Mouse (Mus musculus) hindbrain, embryonic 16.5 days (tissue): ENCODE data around the gene Fam83d. TPM values are rescaled to one million over a fixed set of nuclear protein-coding genes. Genes with fewer than 3 reads are reported as not detected.

Experiments
- ATAC-seq: fragments of 200-750 bp; cut with Nextera tagmentation; 2 replicates; pipeline ENCODE4 v1.8.0; 2017; ENCODE audit warnings: moderate TSS enrichment, moderate library complexity
- H3K27ac ChIP-seq: fragments of 300-500 bp; sonication (generic); 2 replicates; pipeline ENCODE4 v1.5.1; 2014; ENCODE audit warnings: low read depth, mild to moderate bottlenecking, control low read depth, low read length, moderate library complexity
- H3K27me3 ChIP-seq: fragments of 300-500 bp; sonication (generic); replicated peaks from 2 replicates; pipeline ENCODE4 v1.6.1; 2014; ENCODE audit warnings: low read length; ENCODE audit not compliant: control insufficient read depth, insufficient read depth
- H3K36me3 ChIP-seq: fragments of 300-500 bp; sonication (generic); 2 replicates; pipeline ENCODE4 v1.6.1; 2014; ENCODE audit warnings: mild to moderate bottlenecking, low read length, moderate library complexity, mixed read lengths; ENCODE audit not compliant: control insufficient read depth, insufficient read depth
- H3K4me1 ChIP-seq: fragments of 300-500 bp; sonication (generic); 2 replicates; pipeline ENCODE4 v1.6.1; 2014; ENCODE audit warnings: low read depth, low read length; ENCODE audit not compliant: control insufficient read depth, insufficient read depth
- H3K4me2 ChIP-seq: fragments of 300-500 bp; sonication (generic); 2 replicates; pipeline ENCODE4 v1.6.1; 2014; ENCODE audit warnings: mild to moderate bottlenecking, low read length, control low read depth, moderate library complexity
- H3K4me3 ChIP-seq: fragments of 300-500 bp; sonication (generic); 2 replicates; pipeline ENCODE4 v1.5.1; 2014; ENCODE audit warnings: mild to moderate bottlenecking, low read length, control low read depth, moderate library complexity
- H3K9ac ChIP-seq: fragments of 300-500 bp; sonication (generic); 2 replicates; pipeline ENCODE4 v1.6.1; 2014; ENCODE audit warnings: low read depth, mild to moderate bottlenecking, control low read depth, low read length, moderate library complexity
- H3K9me3 ChIP-seq: fragments of 300-500 bp; sonication (generic); 2 replicates; pipeline ENCODE4 v1.6.1; 2014; ENCODE audit warnings: mild to moderate bottlenecking, low read length, moderate library complexity; ENCODE audit not compliant: control insufficient read depth
- WGBS: fragments of 180-500 bp; shearing (Covaris S2); extraction: QIAGEN DNeasy Blood & Tissue Kit; methylation state at CpG from one replicate; pipeline ENCODE4 v1.1.7; 2014; 5-methylcytosine and 5-hydroxymethylcytosine counted together
- polyA plus RNA-seq: library from polyadenylated mRNA; unstranded; fragments of >200 nt; fragmentation: Nextera tagmentation; extraction: Ambion mirVana; gene quantifications from 2 replicates; pipeline ENCODE4 v1.2.1, GENCODE M21; 2015

Gene Fam83d
- polyA plus RNA-seq, 1 experiment from 2014 or later = 7.9 TPM

DNA sequence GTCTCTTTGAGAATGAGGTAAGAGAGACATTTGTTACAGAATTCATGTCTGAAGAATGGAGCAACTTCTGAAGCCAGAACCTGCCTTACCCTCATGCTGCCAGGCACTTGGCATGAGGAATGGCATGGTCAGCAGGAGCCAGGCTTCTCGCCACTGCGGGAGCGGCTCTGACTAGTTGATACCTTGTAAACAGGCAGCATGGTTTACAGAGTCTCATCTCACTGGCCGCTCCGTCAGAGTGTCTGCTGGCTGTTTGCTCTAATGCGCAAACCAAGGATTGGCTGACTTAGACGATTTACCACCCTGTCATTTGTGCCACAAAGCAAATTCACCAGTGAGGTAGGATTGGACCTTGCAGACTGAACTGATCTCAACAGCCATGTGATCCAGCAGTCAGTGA lies 13.2 kb downstream of the Fam83d start:
- WGBS = 95% methylated on average over 7 of the region's 7 CpGs
- Histone ChIP-seq H3K36me3 (no peaks in the 10 kb centered on the region), H3K9ac (no peak overlapping the region), H3K27me3 (no peaks in the 10 kb centered on the region), H3K4me2 (no peak overlapping the region), H3K4me1 (peaks cover 11% of the 10 kb centered on the region), H3K27ac (no peak overlapping the region), H3K9me3 (no peaks in the 10 kb centered on the region), H3K4me3 (no peak overlapping the region)
- ATAC-seq = no peak

DNA sequence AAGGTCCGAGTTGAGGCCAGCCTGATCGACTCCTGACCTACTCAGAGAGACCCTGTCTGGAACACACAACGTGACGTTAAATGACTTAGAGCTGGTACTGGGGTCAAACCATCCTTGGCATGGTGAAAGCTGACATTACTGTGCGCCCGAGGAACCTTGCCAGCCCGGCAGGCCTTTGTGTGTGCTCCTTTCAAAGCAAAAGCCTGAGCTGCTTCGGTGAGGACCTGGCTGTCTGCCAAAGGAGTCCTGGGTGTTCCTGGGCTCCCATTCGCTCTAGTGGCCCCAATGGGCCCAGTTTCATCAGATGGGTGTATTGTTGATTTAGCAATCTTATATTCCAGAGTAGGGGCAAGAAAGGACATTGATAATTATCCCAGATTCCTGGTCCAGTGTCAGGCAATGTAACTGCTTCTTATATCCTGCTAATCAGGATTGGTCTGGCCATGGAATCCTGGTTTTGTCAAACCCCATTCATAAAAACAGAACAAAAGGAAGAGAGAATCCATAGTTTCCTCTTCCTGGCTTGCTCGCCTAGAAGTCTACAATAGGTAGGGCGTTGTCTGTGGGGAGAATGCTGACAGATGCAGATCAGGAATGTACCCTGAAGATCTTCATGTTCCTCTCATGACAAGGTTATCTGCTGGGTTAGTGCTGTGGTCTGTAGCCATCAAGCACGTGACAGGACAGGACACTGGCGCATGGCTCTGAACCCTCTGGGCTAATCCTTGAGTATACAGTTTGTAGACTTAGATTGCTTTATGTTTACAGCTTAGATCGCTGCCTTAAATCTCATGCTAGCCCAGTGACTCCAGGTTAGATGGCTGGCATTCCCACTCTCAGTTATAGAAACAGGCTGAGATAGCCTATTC lies 19.3 kb downstream of the Fam83d start:
- H3K27me3 ChIP-seq = no peaks in the 10 kb centered on the region
- H3K4me2 ChIP-seq = no peak overlapping the region
- 74% methylated on average over 14 of the region's 14 CpGs for WGBS
- no peak overlapping the region for H3K4me3 ChIP-seq
- no peaks in the 10 kb centered on the region for H3K9me3 ChIP-seq
- H3K4me1 ChIP-seq = no peaks in the 10 kb centered on the region
- H3K36me3 ChIP-seq = no peaks in the 10 kb centered on the region
- H3K27ac ChIP-seq = no peak overlapping the region
- H3K9ac ChIP-seq = no peak overlapping the region
- no peak for ATAC-seq

DNA sequence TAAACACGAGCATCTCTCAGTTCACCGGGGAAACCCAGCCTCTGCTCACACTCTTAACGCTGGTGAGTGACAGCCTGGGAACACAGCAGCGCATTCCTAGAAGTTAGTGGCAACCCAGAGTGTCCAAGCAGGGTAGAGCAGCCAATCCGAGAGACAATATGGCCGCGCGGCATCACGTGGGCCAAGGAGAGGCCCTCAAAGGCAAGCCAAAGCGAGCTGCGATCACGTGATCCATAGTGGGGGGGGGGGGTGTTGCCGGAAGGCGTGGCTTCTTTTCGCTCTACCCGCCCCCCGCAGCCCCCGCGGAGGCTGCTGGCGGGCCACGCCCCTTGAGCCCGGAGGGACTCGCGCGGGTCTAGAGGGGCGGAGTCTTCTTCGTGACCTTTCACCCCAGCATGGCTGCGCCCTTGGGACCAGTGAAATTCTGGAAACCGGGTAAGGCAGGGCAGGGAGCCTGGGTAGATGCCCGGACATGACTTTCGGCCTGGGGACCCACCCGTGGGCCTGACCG lies 26.7 kb downstream of the Fam83d start, which contains the start of gene Dhx35:
Gene Dhx35 (plus strand): TSS at position 314 of the 511 bp plus-strand sequence.
- H3K9ac ChIP-seq = peak within 1 kb of the TSS; percentile 86
- ATAC-seq = peak; percentile 99
- WGBS = under 1% methylated on average over 29 of the region's 33 CpGs

DNA sequence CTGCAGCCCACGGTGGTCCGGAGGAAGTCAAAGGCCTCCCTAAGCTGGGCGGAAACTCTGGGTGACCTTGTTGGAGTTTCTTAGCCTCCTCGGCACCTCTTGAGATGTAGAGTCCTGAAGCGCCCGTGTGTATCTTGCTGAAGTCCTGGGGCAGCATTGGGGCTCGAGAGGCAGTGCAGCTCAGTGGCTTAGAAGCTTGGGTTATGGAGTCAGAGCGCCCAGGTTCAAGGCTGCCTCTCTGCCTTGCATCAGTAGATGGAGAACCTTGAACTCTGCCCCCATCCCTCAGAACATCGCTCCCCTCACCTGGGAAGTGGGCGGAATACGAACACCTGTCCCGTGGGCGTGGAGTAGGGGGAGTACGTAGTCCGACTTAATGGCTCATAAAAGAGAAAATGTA lies 27.1 kb downstream of the Fam83d start:
- Histone ChIP-seq H3K9me3 (no peaks in the 10 kb centered on the region), H3K4me3 (peak overlapping the region; percentile 87), H3K27ac (peak overlapping the region; percentile 77), H3K4me2 (peak overlapping the region; percentile 83), H3K36me3 (no peaks in the 10 kb centered on the region), H3K27me3 (no peaks in the 10 kb centered on the region), H3K4me1 (peaks cover 9% of the 10 kb centered on the region), H3K9ac (peak overlapping the region; percentile 86)
- WGBS = 9% methylated on average over 15 of the region's 15 CpGs
- ATAC-seq = no peak; the same call in 1 of the 2 replicates

More for the DNA sequence above, 26.7 kb downstream of the Fam83d start, which contains the start of gene Dhx35:
- Histone ChIP-seq H3K9me3 (no peaks in the 10 kb centered on the region), H3K36me3 (no peaks in the 10 kb centered on the region), H3K4me2 (peak within 1 kb of the TSS; percentile 83), H3K27me3 (no peaks in the 10 kb centered on the region), H3K4me3 (peak within 1 kb of the TSS; percentile 87), H3K4me1 (peaks cover 9% of the 10 kb centered on the region), H3K27ac (peak within 1 kb of the TSS; percentile 84)

GRCm38 (mm10) chr2:158795875-158796274 lies 28.0 kb downstream of the Fam83d start:
- Histone ChIP-seq H3K27me3 (no peaks in the 10 kb centered on the region), H3K27ac (no peak overlapping the region), H3K4me1 (peaks cover 9% of the 10 kb centered on the region), H3K4me2 (no peak overlapping the region), H3K4me3 (no peak overlapping the region), H3K9me3 (no peaks in the 10 kb centered on the region), H3K36me3 (no peaks in the 10 kb centered on the region; the same call in 1 of the 2 replicates), H3K9ac (no peak overlapping the region)
- ATAC-seq = no peak
- WGBS = 87% methylated on average over 2 of the region's 2 CpGs

GRCm38 (mm10) chr2:158799328-158799727 lies 31.4 kb downstream of the Fam83d start:
- Histone ChIP-seq H3K4me2 (no peak overlapping the region), H3K9me3 (no peaks in the 10 kb centered on the region), H3K9ac (no peak overlapping the region), H3K4me3 (no peak overlapping the region), H3K27me3 (no peaks in the 10 kb centered on the region), H3K36me3 (peaks cover 3% of the 10 kb centered on the region; the same call in 1 of the 2 replicates), H3K27ac (no peak overlapping the region), H3K4me1 (peaks cover 4% of the 10 kb centered on the region)
- 31% methylated on average over 4 of the region's 4 CpGs for WGBS
- no peak for ATAC-seq

DNA sequence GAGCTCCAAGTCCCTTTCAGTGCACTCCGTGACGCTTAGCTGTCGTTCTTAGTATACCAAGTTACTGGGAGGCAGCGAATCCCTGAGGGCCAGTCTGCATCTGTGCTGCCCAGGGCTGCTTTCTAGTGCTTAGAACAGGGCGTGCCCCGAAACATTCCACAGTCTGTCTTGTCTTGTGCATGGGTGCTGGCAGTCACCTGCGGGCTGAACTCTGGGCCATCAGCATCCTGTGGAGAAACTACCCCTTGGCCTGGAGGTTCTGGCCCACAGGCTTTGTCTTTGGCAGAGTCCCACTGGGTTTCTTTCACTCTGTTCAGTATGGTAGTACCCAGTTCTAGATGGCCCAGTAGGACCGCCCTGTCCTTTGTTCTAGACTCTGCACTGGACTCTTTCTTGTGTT lies 32.9 kb downstream of the Fam83d start:
- H3K4me2 ChIP-seq = no peak overlapping the region
- no peaks in the 10 kb centered on the region for H3K27me3 ChIP-seq
- H3K36me3 ChIP-seq = peaks cover 3% of the 10 kb centered on the region; the same call in 1 of the 2 replicates
- 90% methylated on average over 8 of the region's 8 CpGs for WGBS
- H3K27ac ChIP-seq = no peak overlapping the region
- H3K4me1 ChIP-seq = no peaks in the 10 kb centered on the region
- H3K4me3 ChIP-seq = no peak overlapping the region
- no peak for ATAC-seq
- no peaks in the 10 kb centered on the region for H3K9me3 ChIP-seq
- H3K9ac ChIP-seq = no peak overlapping the region

DNA sequence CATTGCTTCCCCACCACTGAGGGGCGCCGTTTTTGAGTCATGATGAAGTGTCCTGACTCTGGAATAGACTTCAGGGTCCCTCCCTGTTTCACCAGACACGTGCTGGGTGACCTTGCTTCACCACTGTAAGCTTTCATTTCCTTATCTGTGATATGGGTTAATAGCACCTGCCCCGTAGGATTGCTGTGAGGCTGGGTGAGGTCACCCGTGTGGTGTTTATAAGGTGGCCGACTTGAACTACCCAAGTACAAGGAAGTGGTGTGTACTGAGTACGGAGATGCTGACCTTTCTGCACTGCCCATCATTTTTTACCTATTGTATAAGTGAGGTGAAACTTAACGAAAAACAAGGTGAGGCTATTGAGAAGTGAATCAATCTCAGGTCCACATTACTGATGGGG lies 35.7 kb downstream of the Fam83d start:
- Histone ChIP-seq H3K4me3 (no peak overlapping the region), H3K27ac (no peak overlapping the region), H3K4me1 (no peaks in the 10 kb centered on the region), H3K36me3 (peaks cover 5% of the 10 kb centered on the region; the same call in 1 of the 2 replicates), H3K4me2 (no peak overlapping the region), H3K9ac (no peak overlapping the region), H3K9me3 (no peaks in the 10 kb centered on the region), H3K27me3 (no peaks in the 10 kb centered on the region)
- 91% methylated on average over 8 of the region's 8 CpGs for WGBS
- ATAC-seq = no peak

GRCm38 (mm10) chr2:158815686-158816085 lies 47.8 kb downstream of the Fam83d start:
- H3K9me3 ChIP-seq = no peaks in the 10 kb centered on the region
- H3K4me3 ChIP-seq = no peak overlapping the region
- H3K36me3 ChIP-seq = peaks cover 10% of the 10 kb centered on the region
- H3K27me3 ChIP-seq = no peaks in the 10 kb centered on the region
- no peak overlapping the region for H3K4me2 ChIP-seq
- no peak overlapping the region for H3K27ac ChIP-seq
- ATAC-seq = no peak
- no peaks in the 10 kb centered on the region for H3K4me1 ChIP-seq
- no peak overlapping the region for H3K9ac ChIP-seq
